Mouse (Mus musculus): ENCODE measurements at regions not wholly inside any gene's neighbourhood (a gene's known extent, or its start where the extent isn't known, plus 50 kb on each side); places are given as distances from the start of the nearest gene placed in this dataset.

GRCm38 (mm10) chr6:31212694-31213093 is 185.8 kb upstream of the Mkln1 start:
- Histone ChIP-seq H3K36me3 (ENCODE audit: control insufficient read depth, insufficient read depth, low read length) (no peaks in the 10 kb centered on the region), H3K27me3 (replicated peaks; ENCODE audit: control insufficient read depth, insufficient read depth, low read length) (peaks cover 6% of the 10 kb centered on the region; the same call in 1 of the 2 replicates), H3K4me1 (ENCODE audit: control insufficient read depth, insufficient read depth, low read depth, low read length) (peaks cover 4% of the 10 kb centered on the region; the same call in 1 of the 2 replicates), H3K27ac (ENCODE audit: low read depth, low read length) (no peak overlapping the region), H3K9me3 (ENCODE audit: control insufficient read depth, low read length) (no peaks in the 10 kb centered on the region), H3K9ac (ENCODE audit: low read depth, low read length) (no peak overlapping the region), H3K4me3 (ENCODE audit: low read length) (no peak overlapping the region), H3K4me2 (ENCODE audit: low read length) (no peak overlapping the region)
- ATAC-seq = no peak
- WGBS = 81% methylated on average over 13 of the region's 13 CpGs

DNA sequence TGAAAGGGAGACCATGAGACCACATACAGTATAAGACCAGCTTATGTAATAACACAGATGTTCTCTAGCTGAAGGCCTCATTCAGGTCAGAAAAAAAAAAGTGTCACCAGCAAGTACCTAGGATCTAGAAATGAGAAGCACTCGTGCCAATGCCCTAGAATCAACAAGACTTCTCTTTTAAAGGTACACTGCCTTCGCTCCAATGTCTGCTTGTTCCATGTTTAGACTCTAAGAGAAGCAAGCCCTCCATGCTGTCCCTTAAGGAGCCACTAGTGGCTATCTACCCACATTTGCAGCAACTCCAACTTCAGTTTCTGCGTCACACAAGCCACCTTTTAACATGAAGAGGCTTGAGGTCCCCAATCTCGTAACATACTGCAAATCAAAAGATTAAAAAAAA is 185.4 kb upstream of the Mkln1 start:
- WGBS = 80% methylated on average over 4 of the region's 4 CpGs
- peaks cover 8% of the 10 kb centered on the region; the same call in 1 of the 2 replicates for H3K27me3 ChIP-seq (replicated peaks; ENCODE audit: control insufficient read depth, insufficient read depth, low read length)

DNA sequence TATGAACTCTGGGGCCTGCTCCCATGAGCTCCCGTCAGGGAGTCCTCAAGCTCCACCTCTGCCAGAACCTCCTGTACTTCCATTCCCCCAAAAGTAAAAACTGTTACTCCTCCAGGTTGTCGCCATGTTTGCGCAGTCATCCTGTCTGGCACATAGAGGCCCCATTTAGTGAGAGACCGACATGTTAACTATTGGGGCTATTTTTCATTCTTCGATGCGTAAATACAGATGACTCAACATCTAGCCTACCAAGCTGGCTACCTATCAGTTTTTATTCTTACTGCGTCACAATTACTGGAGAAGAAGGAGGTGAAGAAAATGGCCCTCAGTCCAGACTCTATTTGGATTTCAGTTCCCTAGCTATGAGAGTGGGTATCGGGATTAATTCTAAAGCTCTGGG is 182.9 kb upstream of the Mkln1 start:
- H3K4me2 ChIP-seq (ENCODE audit: low read length) = peak overlapping the region; percentile 95
- H3K4me3 ChIP-seq (ENCODE audit: low read length) = peak overlapping the region; percentile 74
- peaks cover 24% of the 10 kb centered on the region for H3K4me1 ChIP-seq (ENCODE audit: control insufficient read depth, insufficient read depth, low read depth, low read length)
- H3K36me3 ChIP-seq (ENCODE audit: control insufficient read depth, insufficient read depth, low read length) = no peaks in the 10 kb centered on the region
- 75% methylated on average over 8 of the region's 8 CpGs for WGBS
- H3K9me3 ChIP-seq (ENCODE audit: control insufficient read depth, low read length) = no peaks in the 10 kb centered on the region
- H3K9ac ChIP-seq (ENCODE audit: low read depth, low read length) = peak overlapping the region; percentile 74; the same call in 1 of the 2 replicates
- ATAC-seq = no peak
- no peak overlapping the region for H3K27ac ChIP-seq (ENCODE audit: low read depth, low read length)
- H3K27me3 ChIP-seq (replicated peaks; ENCODE audit: control insufficient read depth, insufficient read depth, low read length) = peaks cover 14% of the 10 kb centered on the region

More for the DNA sequence above, 185.4 kb upstream of the Mkln1 start:
- Histone ChIP-seq H3K9ac (ENCODE audit: low read depth, low read length) (no peak overlapping the region), H3K4me3 (ENCODE audit: low read length) (no peak overlapping the region), H3K9me3 (ENCODE audit: control insufficient read depth, low read length) (no peaks in the 10 kb centered on the region), H3K4me2 (ENCODE audit: low read length) (no peak overlapping the region), H3K27ac (ENCODE audit: low read depth, low read length) (no peak overlapping the region), H3K36me3 (ENCODE audit: control insufficient read depth, insufficient read depth, low read length) (no peaks in the 10 kb centered on the region), H3K4me1 (ENCODE audit: control insufficient read depth, insufficient read depth, low read depth, low read length) (peaks cover 8% of the 10 kb centered on the region)
- ATAC-seq = no peak

DNA sequence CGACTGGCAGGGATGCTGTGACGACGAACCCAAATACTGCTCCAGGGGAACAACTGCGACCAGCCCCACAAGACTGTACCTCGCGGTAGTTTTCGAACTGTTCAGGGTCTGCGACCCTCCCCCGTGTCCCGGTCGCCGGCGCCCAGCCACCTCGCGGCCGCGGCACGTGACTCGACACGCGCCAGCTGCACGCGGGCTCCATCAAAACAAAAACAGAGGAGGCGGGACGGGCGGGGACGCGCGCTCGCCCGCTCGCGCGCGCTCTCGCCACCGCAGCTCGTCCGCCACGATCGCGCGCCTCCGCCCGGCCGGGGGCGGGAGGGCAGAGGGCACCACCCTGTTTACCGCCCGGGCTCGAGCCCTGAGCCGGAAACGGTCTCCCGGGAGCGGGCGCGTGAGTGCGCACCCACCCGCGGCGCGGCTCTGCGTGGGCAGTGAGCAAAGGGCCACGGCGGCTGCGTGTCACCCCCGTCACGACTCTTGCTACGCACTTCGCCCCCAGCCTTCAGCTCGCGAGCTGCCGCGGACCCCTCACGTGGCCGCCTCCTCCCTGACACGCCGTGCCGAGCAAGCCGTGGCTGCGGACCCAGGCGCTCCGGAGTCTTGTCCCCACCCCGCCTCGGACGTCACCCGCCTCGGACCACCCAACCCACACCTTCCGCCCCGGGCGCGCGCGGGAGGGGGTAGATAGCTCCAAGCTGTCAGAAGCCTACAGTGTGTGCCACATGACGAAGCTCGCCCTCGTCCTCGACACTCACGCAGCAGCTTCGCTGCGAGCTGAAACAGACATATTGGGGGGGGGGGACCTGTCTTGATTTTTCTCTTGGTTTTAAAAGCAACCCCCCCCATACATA is 182.1 kb upstream of the Mkln1 start:
- H3K4me3 ChIP-seq (ENCODE audit: low read length) = peak overlapping the region; percentile 74
- no peaks in the 10 kb centered on the region for H3K9me3 ChIP-seq (ENCODE audit: control insufficient read depth, low read length)
- H3K4me2 ChIP-seq (ENCODE audit: low read length) = peak overlapping the region; percentile 95
- H3K9ac ChIP-seq (ENCODE audit: low read depth, low read length) = peak overlapping the region; percentile 74
- H3K27ac ChIP-seq (ENCODE audit: low read depth, low read length) = 0 out of 2 replicates have a peak overlapping the region, but pooled peaks have one; percentile 23
- peaks cover 14% of the 10 kb centered on the region for H3K27me3 ChIP-seq (replicated peaks; ENCODE audit: control insufficient read depth, insufficient read depth, low read length)
- H3K4me1 ChIP-seq (ENCODE audit: control insufficient read depth, insufficient read depth, low read depth, low read length) = peaks cover 29% of the 10 kb centered on the region
- peak; percentile 81 for ATAC-seq
- H3K36me3 ChIP-seq (ENCODE audit: control insufficient read depth, insufficient read depth, low read length) = no peaks in the 10 kb centered on the region
- under 1% methylated on average over 71 of the region's 100 CpGs for WGBS

GRCm38 (mm10) chr6:31217060-31217541 is 181.4 kb upstream of the Mkln1 start:
- Histone ChIP-seq H3K27ac (ENCODE audit: low read depth, low read length) (no peak overlapping the region), H3K9me3 (ENCODE audit: control insufficient read depth, low read length) (no peaks in the 10 kb centered on the region), H3K27me3 (replicated peaks; ENCODE audit: control insufficient read depth, insufficient read depth, low read length) (peaks cover 14% of the 10 kb centered on the region), H3K4me2 (ENCODE audit: low read length) (peak overlapping the region; percentile 95), H3K4me1 (ENCODE audit: control insufficient read depth, insufficient read depth, low read depth, low read length) (peaks cover 32% of the 10 kb centered on the region), H3K36me3 (ENCODE audit: control insufficient read depth, insufficient read depth, low read length) (no peaks in the 10 kb centered on the region), H3K9ac (ENCODE audit: low read depth, low read length) (peak overlapping the region; percentile 74), H3K4me3 (ENCODE audit: low read length) (peak overlapping the region; percentile 74)
- 0% methylated on average over 20 of the region's 20 CpGs for WGBS
- peak; percentile 18 for ATAC-seq

GRCm38 (mm10) chr6:31217641-31218138 is 180.8 kb upstream of the Mkln1 start:
- H3K4me3 ChIP-seq (ENCODE audit: low read length) = peak overlapping the region; percentile 74
- H3K9me3 ChIP-seq (ENCODE audit: control insufficient read depth, low read length) = no peaks in the 10 kb centered on the region
- peaks cover 32% of the 10 kb centered on the region for H3K4me1 ChIP-seq (ENCODE audit: control insufficient read depth, insufficient read depth, low read depth, low read length)
- peak overlapping the region; percentile 44 for H3K27ac ChIP-seq (ENCODE audit: low read depth, low read length)
- H3K4me2 ChIP-seq (ENCODE audit: low read length) = peak overlapping the region; percentile 95
- under 1% methylated on average over 20 of the region's 25 CpGs for WGBS
- H3K9ac ChIP-seq (ENCODE audit: low read depth, low read length) = peak overlapping the region; percentile 74
- ATAC-seq = peak; percentile 27
- peaks cover 13% of the 10 kb centered on the region for H3K27me3 ChIP-seq (replicated peaks; ENCODE audit: control insufficient read depth, insufficient read depth, low read length)
- no peaks in the 10 kb centered on the region for H3K36me3 ChIP-seq (ENCODE audit: control insufficient read depth, insufficient read depth, low read length)

- no peaks in the 10 kb centered on the region for H3K9me3 ChIP-seq (ENCODE audit: control insufficient read depth, low read length)
- H3K9ac ChIP-seq (ENCODE audit: low read depth, low read length) = peak overlapping the region; percentile 74
- H3K36me3 ChIP-seq (ENCODE audit: control insufficient read depth, insufficient read depth, low read length) = no peaks in the 10 kb centered on the region
- under 1% methylated on average over 40 of the region's 40 CpGs for WGBS
- peak overlapping the region; percentile 74 for H3K4me3 ChIP-seq (ENCODE audit: low read length)
- H3K4me1 ChIP-seq (ENCODE audit: control insufficient read depth, insufficient read depth, low read depth, low read length) = peaks cover 32% of the 10 kb centered on the region
- peaks cover 11% of the 10 kb centered on the region for H3K27me3 ChIP-seq (replicated peaks; ENCODE audit: control insufficient read depth, insufficient read depth, low read length)
- H3K4me2 ChIP-seq (ENCODE audit: low read length) = peak overlapping the region; percentile 95
- ATAC-seq = peak; percentile 21
- H3K27ac ChIP-seq (ENCODE audit: low read depth, low read length) = peak overlapping the region; percentile 44
Observed at GRCm38 (mm10) chr6:31218139-31218750, 180.3 kb upstream of the Mkln1 start.

DNA sequence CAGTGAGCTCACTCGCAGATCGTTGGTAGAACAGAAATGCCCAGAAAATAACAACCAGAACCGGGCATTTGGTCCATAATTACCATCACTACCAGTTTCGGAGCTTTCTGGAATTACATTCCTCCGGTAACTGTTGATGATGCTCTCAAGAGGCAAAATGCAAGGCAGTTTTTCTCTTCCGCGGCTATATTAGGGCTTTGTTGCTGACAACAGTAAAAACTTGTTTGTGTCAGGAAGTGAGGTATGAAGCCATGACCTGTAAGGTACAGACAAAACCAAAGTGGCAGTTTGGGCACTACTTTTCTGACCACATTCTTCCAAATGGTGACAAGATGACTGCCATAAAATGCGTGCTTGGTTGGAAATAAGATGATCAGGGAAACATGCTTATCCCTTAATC is 179.7 kb upstream of the Mkln1 start:
- Histone ChIP-seq H3K9me3 (ENCODE audit: control insufficient read depth, low read length) (no peaks in the 10 kb centered on the region), H3K4me2 (ENCODE audit: low read length) (peak overlapping the region; percentile 95), H3K27me3 (replicated peaks; ENCODE audit: control insufficient read depth, insufficient read depth, low read length) (peaks cover 11% of the 10 kb centered on the region), H3K4me1 (ENCODE audit: control insufficient read depth, insufficient read depth, low read depth, low read length) (peaks cover 32% of the 10 kb centered on the region), H3K9ac (ENCODE audit: low read depth, low read length) (no peak overlapping the region), H3K27ac (ENCODE audit: low read depth, low read length) (no peak overlapping the region), H3K36me3 (ENCODE audit: control insufficient read depth, insufficient read depth, low read length) (no peaks in the 10 kb centered on the region), H3K4me3 (ENCODE audit: low read length) (peak overlapping the region; percentile 74)
- ATAC-seq = no peak
- WGBS = 32% methylated on average over 8 of the region's 8 CpGs

DNA sequence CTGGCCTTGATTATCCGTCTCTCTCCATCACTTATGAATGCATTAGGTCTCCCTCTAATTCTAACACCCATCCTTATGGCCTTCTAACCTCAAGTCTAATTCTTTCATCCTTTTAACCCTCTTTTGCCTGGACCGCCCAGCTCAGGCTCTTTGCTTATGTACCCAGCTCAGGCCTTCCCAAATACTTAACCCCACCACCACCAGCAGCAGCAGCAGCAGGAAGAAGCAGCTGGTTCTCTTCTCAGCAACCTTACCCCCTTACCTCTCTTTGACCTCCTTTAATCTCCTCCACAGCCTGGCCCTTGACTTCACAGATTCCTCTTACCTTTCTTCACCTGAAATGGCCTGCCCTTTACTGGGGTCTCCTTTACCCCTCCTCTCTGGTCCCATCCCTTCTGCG is 178.8 kb upstream of the Mkln1 start:
- Histone ChIP-seq H3K4me3 (ENCODE audit: low read length) (peak overlapping the region; percentile 46), H3K4me1 (ENCODE audit: control insufficient read depth, insufficient read depth, low read depth, low read length) (peaks cover 32% of the 10 kb centered on the region), H3K27ac (ENCODE audit: low read depth, low read length) (no peak overlapping the region), H3K36me3 (ENCODE audit: control insufficient read depth, insufficient read depth, low read length) (no peaks in the 10 kb centered on the region), H3K27me3 (replicated peaks; ENCODE audit: control insufficient read depth, insufficient read depth, low read length) (peaks cover 11% of the 10 kb centered on the region), H3K9me3 (ENCODE audit: control insufficient read depth, low read length) (no peaks in the 10 kb centered on the region), H3K9ac (ENCODE audit: low read depth, low read length) (peak overlapping the region; percentile 67), H3K4me2 (ENCODE audit: low read length) (peak overlapping the region; percentile 87)
- WGBS = 36% methylated on average over 3 of the region's 3 CpGs
- no peak for ATAC-seq

Data from hindbrain, embryonic 16.5 days (tissue).